Mouse (Mus musculus): ENCODE results near the gene Vegfa.

Gene Vegfa

GRCm38 (mm10) chr17:46032257-46032991 is at the start of gene Vegfa:
Vegfa (minus strand) TSS chr17:46032369.
- DNase-seq (ENCODE audit: low spot score in 2 of 2) = peak; percentile 81 to 89

GRCm38 (mm10) chr17:46081657-46082056 is 49.5 kb upstream of the Vegfa start:
- DNase-seq (ENCODE audit: low spot score in 2 of 2) = no peak

- no peak for DNase-seq (ENCODE audit: low spot score in 2 of 2)
These were observed 48.9 kb upstream of the Vegfa start for GRCm38 (mm10) chr17:46081042-46081441.

GRCm38 (mm10) chr17:46080388-46080787 is 48.2 kb upstream of the Vegfa start:
- DNase-seq (ENCODE audit: low spot score in 2 of 2) = no peak

- DNase-seq (ENCODE audit: low spot score in 2 of 2) = no peak
These were observed 46.9 kb upstream of the Vegfa start for GRCm38 (mm10) chr17:46079037-46079436.

- DNase-seq (ENCODE audit: low spot score in 2 of 2) = no peak
These were observed 45.9 kb upstream of the Vegfa start for GRCm38 (mm10) chr17:46077921-46078534.

GRCm38 (mm10) chr17:46076260-46076551 is 44.0 kb upstream of the Vegfa start:
- no peak for DNase-seq (ENCODE audit: low spot score in 2 of 2)

- DNase-seq (ENCODE audit: low spot score in 2 of 2) = no peak
These were observed 43.5 kb upstream of the Vegfa start for GRCm38 (mm10) chr17:46075551-46076259.

- DNase-seq (ENCODE audit: low spot score in 2 of 2) = peak; percentile 16 to 55
These were observed 42.9 kb upstream of the Vegfa start for GRCm38 (mm10) chr17:46075116-46075485.

- no peak for DNase-seq (ENCODE audit: low spot score in 2 of 2)
These were observed 42.4 kb upstream of the Vegfa start for GRCm38 (mm10) chr17:46074398-46075115.

- peak; percentile 93 for DNase-seq (ENCODE audit: low spot score in 2 of 2)
These were observed 41.6 kb upstream of the Vegfa start for GRCm38 (mm10) chr17:46073730-46074301.

- no peak for DNase-seq (ENCODE audit: low spot score in 2 of 2)
These were observed 39.4 kb upstream of the Vegfa start for GRCm38 (mm10) chr17:46071531-46071930.

- no peak for DNase-seq (ENCODE audit: low spot score in 2 of 2)
These were observed 37.9 kb upstream of the Vegfa start for GRCm38 (mm10) chr17:46070046-46070445.

GRCm38 (mm10) chr17:46063974-46064312 is 31.8 kb upstream of the Vegfa start:
- DNase-seq (ENCODE audit: low spot score in 2 of 2) = no peak

- no peak for DNase-seq (ENCODE audit: low spot score in 2 of 2)
These were observed 31.3 kb upstream of the Vegfa start for GRCm38 (mm10) chr17:46063283-46063973.

- DNase-seq (ENCODE audit: low spot score in 2 of 2) = no peak
These were observed 28.1 kb upstream of the Vegfa start for GRCm38 (mm10) chr17:46060253-46060652.

GRCm38 (mm10) chr17:46059226-46059825 is 27.2 kb upstream of the Vegfa start:
- DNase-seq (ENCODE audit: low spot score in 2 of 2) = no peak

GRCm38 (mm10) chr17:46056288-46056687 is 24.1 kb upstream of the Vegfa start:
- DNase-seq (ENCODE audit: low spot score in 2 of 2) = no peak

GRCm38 (mm10) chr17:46055736-46056135 is 23.6 kb upstream of the Vegfa start:
- no peak for DNase-seq (ENCODE audit: low spot score in 2 of 2)

- no peak for DNase-seq (ENCODE audit: low spot score in 2 of 2)
These were observed 21.2 kb upstream of the Vegfa start for GRCm38 (mm10) chr17:46053291-46053842.

GRCm38 (mm10) chr17:46052146-46052545 is 20.0 kb upstream of the Vegfa start:
- DNase-seq (ENCODE audit: low spot score in 2 of 2) = no peak
